ENCODE assay signal across 8 mouse cellular contexts in genomic region chr6:42350021-42350967, GRCm38 (mm10). TPM values are rescaled to one million over a fixed set of nuclear protein-coding genes. Genes with fewer than 3 reads are reported as not detected.
DNase-seq lines count a peak whose midpoint lies in the region; ATAC-seq and TF ChIP-seq lines count a peak whose summit lies in the region.

No protein-coding gene starts in this region.

- H3K4me3 ChIP-seq in MEL (ENCODE audit: control insufficient read depth in 1 of 2, insufficient read depth in 1 of 2, low read depth in 2 of 2, low read length in 2 of 2): peak overlapping the region; percentile 59 to 82
- H3K4me3 ChIP-seq in forebrain, embryonic 13.5 days: peak overlapping the region; percentile 77
- peak overlapping the region; percentile 72 for H3K4me3 ChIP-seq in liver, embryonic 16.5 days (ENCODE audit: low read depth, low read length)

- DNase-seq in MEL (ENCODE audit: low read depth, low spot score): peak; percentile 28
- peak; percentile 83 for DNase-seq in brain, embryonic 14.5 days (ENCODE audit: low read depth)
- DNase-seq in heart, postnatal 10 days: peak; percentile 90
- peak; percentile 91 to 94 for DNase-seq in kidney, postnatal 4 days
- peak; percentile 84 for DNase-seq in ovary, postnatal 14 days (ENCODE audit: low spot score)
- peak; percentile 76 for DNase-seq in yolk sac, embryonic 10.5 days (ENCODE audit: low spot score)

- H3K4me2 ChIP-seq in forebrain, embryonic 13.5 days: peak overlapping the region; percentile 90
- H3K4me2 ChIP-seq in liver, embryonic 16.5 days (ENCODE audit: low read depth, low read length): peak overlapping the region; percentile 66

- H3K36me3 ChIP-seq in MEL (ENCODE audit: control insufficient read depth in 1 of 2, insufficient read depth in 2 of 2, low read length in 2 of 2): peaks cover 0 to 30% of the 10 kb centered on the region in 2 experiments; a peak in 2 of 4 replicates
- peaks cover 26% of the 10 kb centered on the region; the same call in 1 of the 2 replicates for H3K36me3 ChIP-seq in forebrain, embryonic 13.5 days (ENCODE audit: poor library complexity, severe bottlenecking)
- no peaks in the 10 kb centered on the region for H3K36me3 ChIP-seq in liver, embryonic 16.5 days (ENCODE audit: control insufficient read depth, insufficient read depth)

- H3K27ac ChIP-seq in MEL (ENCODE audit: control insufficient read depth, low read depth, low read length): no peak overlapping the region
- peak overlapping the region; percentile 84 for H3K27ac ChIP-seq in forebrain, embryonic 13.5 days
- peak overlapping the region; percentile 77 for H3K27ac ChIP-seq in liver, embryonic 16.5 days (ENCODE audit: low read length)

- no peak for TF ChIP-seq CTCF in MEL (IDR thresholded peaks at IDR 0.05 in 2 of 3, conservative IDR thresholded peaks at IDR 0.05 in 1 of 3; ENCODE audit: control insufficient read depth in 1 of 3, insufficient read depth in 1 of 3, low read depth in 2 of 3, low read length in 3 of 3, poor library complexity in 1 of 3, severe bottlenecking in 1 of 3)
- no peak for TF ChIP-seq CTCF in brain, embryonic 14.5 days (IDR thresholded peaks at IDR 0.05; ENCODE audit: borderline replicate concordance, extremely low read depth, insufficient read depth, insufficient read length)

- peak; percentile 39 for ATAC-seq in forebrain, embryonic 13.5 days
- ATAC-seq in liver, embryonic 16.5 days (ENCODE audit: low read depth): no peak

- H3K9me3 ChIP-seq in MEL (replicated peaks; ENCODE audit: insufficient read depth, low read length): no peaks in the 10 kb centered on the region
- H3K9me3 ChIP-seq in forebrain, embryonic 13.5 days (replicated peaks): no peaks in the 10 kb centered on the region
- no peaks in the 10 kb centered on the region for H3K9me3 ChIP-seq in liver, embryonic 16.5 days (replicated peaks; ENCODE audit: control insufficient read depth, low read length)

- no peak for TF ChIP-seq RAD21 in MEL (IDR thresholded peaks at IDR 0.05; ENCODE audit: low read depth, low read length)

- TF ChIP-seq EP300 in MEL (IDR thresholded peaks at IDR 0.05; ENCODE audit: low read depth in 1 of 2, low read length in 2 of 2): no peak; a peak in 1 of 4 replicates

- intact Hi-C loops in heart, postnatal 10 days (cut with DNase I): loop anchor here (2.0 kb wide), 1 partner anchor 23 kb away; the partner anchor contains the start of gene Epha1

- WGBS in forebrain, embryonic 13.5 days: under 1% methylated on average over 57 of the region's 72 CpGs
- WGBS in liver, embryonic 16.5 days (ENCODE audit: insufficient replicate concordance): under 1% methylated on average over 53 of the region's 72 CpGs

- peaks cover 11 to 48% of the 10 kb centered on the region in 2 experiments for H3K4me1 ChIP-seq in MEL (ENCODE audit: control insufficient read depth in 1 of 2, insufficient read depth in 2 of 2, low read length in 2 of 2)
- H3K4me1 ChIP-seq in forebrain, embryonic 13.5 days: peaks cover 46% of the 10 kb centered on the region
- H3K4me1 ChIP-seq in liver, embryonic 16.5 days (ENCODE audit: control insufficient read depth, low read depth, low read length): peaks cover 26% of the 10 kb centered on the region

- H3K9ac ChIP-seq in MEL (ENCODE audit: control insufficient read depth, low read depth, low read length, poor library complexity, severe bottlenecking): peak overlapping the region; percentile 81
- peak overlapping the region; percentile 78 for H3K9ac ChIP-seq in forebrain, embryonic 13.5 days
- H3K9ac ChIP-seq in liver, embryonic 16.5 days (ENCODE audit: low read depth, low read length): peak overlapping the region; percentile 71

- peak in 1 of 2 experiments; percentile 29; a peak in 2 of 4 replicates for TF ChIP-seq POLR2A in MEL (IDR thresholded peaks at IDR 0.05; ENCODE audit: control insufficient read depth in 1 of 2, insufficient read depth in 1 of 2, low read depth in 1 of 2, low read length in 2 of 2, poor library complexity in 1 of 2)
- TF ChIP-seq POLR2A in brain, embryonic 14.5 days (IDR thresholded peaks at IDR 0.05; ENCODE audit: borderline replicate concordance, extremely low read depth, insufficient read depth, insufficient read length, poor library complexity, severe bottlenecking): peak; percentile 86

- peaks cover 3% of the 10 kb centered on the region for H3K79me2 ChIP-seq in MEL (ENCODE audit: control insufficient read depth, insufficient read depth, low read length, poor library complexity)

- H3K27me3 ChIP-seq in MEL (ENCODE audit: control insufficient read depth in 1 of 2, insufficient read depth in 2 of 2, low read length in 2 of 2): no peaks in the 10 kb centered on the region
- H3K27me3 ChIP-seq in forebrain, embryonic 13.5 days: no peaks in the 10 kb centered on the region
- no peaks in the 10 kb centered on the region; the same call in 1 of the 2 replicates for H3K27me3 ChIP-seq in liver, embryonic 16.5 days (ENCODE audit: control insufficient read depth, insufficient read depth, low read depth, low read length)

TF ChIP-seq in MEL, 35 proteins besides CTCF, POLR2A, EP300 and RAD21:
- 0 out of 2 replicates have a peak, but pooled peaks have one; percentile 2 for TF ChIP-seq TCF12 (IDR thresholded peaks at IDR 0.05; ENCODE audit: low read depth, low read length)
- peak; percentile 19; the same call in 1 of the 2 replicates for TF ChIP-seq HCFC1 (IDR thresholded peaks at IDR 0.05; ENCODE audit: low read depth, low read length)
- TF ChIP-seq CHD1 (IDR thresholded peaks at IDR 0.05; ENCODE audit: low read depth, low read length): no peak
- TF ChIP-seq MAZ (IDR thresholded peaks at IDR 0.05; ENCODE audit: low read depth, low read length): no peak

RNA-seq across cellular contexts. Expression of gene Zyx, which starts 0.9 kb away (rescaled TPM):
- 7.0 and 7.5 TPM in 2 replicates for total RNA-seq in MEL (2012; rRNA removed)
- 10 to 100 TPM in 1 of 2 experiments, not detected in 1; 48.4 TPM for polyA plus RNA-seq in MEL (2012; ENCODE audit: insufficient read depth in 1 of 2, insufficient read length in 2 of 2, low read depth in 1 of 2, low replicate concordance in 2 of 2, missing spikeins in 1 of 2)
- polyA plus RNA-seq in brain, embryonic 14.5 days (2012; rRNA removed): 59.5 and 76.3 TPM in 2 replicates
- 39.8 and 41.1 TPM in 2 replicates for polyA plus RNA-seq in forebrain, embryonic 13.5 days (2015; fragmentation: Nextera tagmentation; extraction: Ambion mirVana)
- 100 to 1,000 TPM; 104 to 121 TPM for total RNA-seq in heart, postnatal 10 days (2021)
- polyA plus RNA-seq in liver, embryonic 16.5 days (2015; fragmentation: Nextera tagmentation; extraction: Ambion mirVana): 35.2 and 43.2 TPM in 2 replicates

RNA-seq across cellular contexts. Expression of gene Epha1, which starts 22.8 kb away (rescaled TPM):
- total RNA-seq in MEL (2012; rRNA removed): not detected in 2 replicates
- under 1 TPM in 1 of 2 experiments, not detected in 1; 0.04 TPM for polyA plus RNA-seq in MEL (2012; ENCODE audit: insufficient read depth in 1 of 2, insufficient read length in 2 of 2, low read depth in 1 of 2, low replicate concordance in 2 of 2, missing spikeins in 1 of 2)
- 1.2 and 1.3 TPM in 2 replicates for polyA plus RNA-seq in brain, embryonic 14.5 days (2012; rRNA removed)
- 0.23 and 0.28 TPM in 2 replicates for polyA plus RNA-seq in forebrain, embryonic 13.5 days (2015; fragmentation: Nextera tagmentation; extraction: Ambion mirVana)
- total RNA-seq in heart, postnatal 10 days (2021): under 1 TPM; 0.60 to 0.72 TPM
- polyA plus RNA-seq in liver, embryonic 16.5 days (2015; fragmentation: Nextera tagmentation; extraction: Ambion mirVana): 7.3 and 8.4 TPM in 2 replicates

RNA-seq across cellular contexts. Expression of gene Fam131b, which starts 25.9 kb away (rescaled TPM):
- not detected in 2 replicates for total RNA-seq in MEL (2012; rRNA removed)
- under 1 TPM in 1 of 2 experiments, not detected in 1; 0.06 TPM for polyA plus RNA-seq in MEL (2012; ENCODE audit: insufficient read depth in 1 of 2, insufficient read length in 2 of 2, low read depth in 1 of 2, low replicate concordance in 2 of 2, missing spikeins in 1 of 2)
- polyA plus RNA-seq in brain, embryonic 14.5 days (2012; rRNA removed): 30.9 and 37.9 TPM in 2 replicates
- polyA plus RNA-seq in forebrain, embryonic 13.5 days (2015; fragmentation: Nextera tagmentation; extraction: Ambion mirVana): 4.0 and 4.4 TPM in 2 replicates
- total RNA-seq in heart, postnatal 10 days (2021): 1 to 10 TPM; 1.2 to 1.6 TPM
- not detected in 2 replicates for polyA plus RNA-seq in liver, embryonic 16.5 days (2015; fragmentation: Nextera tagmentation; extraction: Ambion mirVana)

RNA-seq across cellular contexts. Expression of gene Tas2r143, which starts 49.7 kb away (rescaled TPM):
- not detected in 2 replicates for total RNA-seq in MEL (2012; rRNA removed)
- polyA plus RNA-seq in MEL (2012; ENCODE audit: insufficient read depth in 1 of 2, insufficient read length in 2 of 2, low read depth in 1 of 2, low replicate concordance in 2 of 2, missing spikeins in 1 of 2): not detected
- 0.16 and 0.29 TPM in 2 replicates for polyA plus RNA-seq in brain, embryonic 14.5 days (2012; rRNA removed)
- polyA plus RNA-seq in forebrain, embryonic 13.5 days (2015; fragmentation: Nextera tagmentation; extraction: Ambion mirVana): not detected in 2 replicates
- total RNA-seq in heart, postnatal 10 days (2021): not detected
- polyA plus RNA-seq in liver, embryonic 16.5 days (2015; fragmentation: Nextera tagmentation; extraction: Ambion mirVana): not detected in 2 replicates

RNA-seq across cellular contexts. Expression of gene Tas2r135, which starts 54.9 kb away (rescaled TPM):
- not detected in 2 replicates for total RNA-seq in MEL (2012; rRNA removed)
- polyA plus RNA-seq in MEL (2012; ENCODE audit: insufficient read depth in 1 of 2, insufficient read length in 2 of 2, low read depth in 1 of 2, low replicate concordance in 2 of 2, missing spikeins in 1 of 2): not detected
- polyA plus RNA-seq in brain, embryonic 14.5 days (2012; rRNA removed): 0.07 TPM in 1 of 2 replicates, not detected in the other
- polyA plus RNA-seq in forebrain, embryonic 13.5 days (2015; fragmentation: Nextera tagmentation; extraction: Ambion mirVana): not detected in 2 replicates
- under 1 TPM; 0.25 to 0.31 TPM for total RNA-seq in heart, postnatal 10 days (2021)
- not detected in 2 replicates for polyA plus RNA-seq in liver, embryonic 16.5 days (2015; fragmentation: Nextera tagmentation; extraction: Ambion mirVana)

Comparison
In these comparisons a context has a peak if more than half of its experiments do, and no peak if none do; other contexts are left out.
1. DNase-seq: peak in every context shown above with its lines; median percentile 92 in kidney, postnatal 4 days; 90 in heart, postnatal 10 days; 84 in ovary, postnatal 14 days; 83 in brain, embryonic 14.5 days; 76 in yolk sac, embryonic 10.5 days; 28 in MEL.